Mouse (Mus musculus) heart, postnatal 0 days (tissue): ENCODE measurements around the gene Ccdc14.

ENCODE experiments used
- CTCF ChIP-seq: IDR thresholded peaks from 2 replicates; pipeline ENCODE4 v1.5.1; 2016; ENCODE audit warnings: antibody characterized with exemption, control low read depth, low read depth
- EP300 ChIP-seq: IDR thresholded peaks from 2 replicates; pipeline ENCODE4 v1.6.1; 2016; ENCODE audit warnings: antibody characterized with exemption, low read depth

DNA sequence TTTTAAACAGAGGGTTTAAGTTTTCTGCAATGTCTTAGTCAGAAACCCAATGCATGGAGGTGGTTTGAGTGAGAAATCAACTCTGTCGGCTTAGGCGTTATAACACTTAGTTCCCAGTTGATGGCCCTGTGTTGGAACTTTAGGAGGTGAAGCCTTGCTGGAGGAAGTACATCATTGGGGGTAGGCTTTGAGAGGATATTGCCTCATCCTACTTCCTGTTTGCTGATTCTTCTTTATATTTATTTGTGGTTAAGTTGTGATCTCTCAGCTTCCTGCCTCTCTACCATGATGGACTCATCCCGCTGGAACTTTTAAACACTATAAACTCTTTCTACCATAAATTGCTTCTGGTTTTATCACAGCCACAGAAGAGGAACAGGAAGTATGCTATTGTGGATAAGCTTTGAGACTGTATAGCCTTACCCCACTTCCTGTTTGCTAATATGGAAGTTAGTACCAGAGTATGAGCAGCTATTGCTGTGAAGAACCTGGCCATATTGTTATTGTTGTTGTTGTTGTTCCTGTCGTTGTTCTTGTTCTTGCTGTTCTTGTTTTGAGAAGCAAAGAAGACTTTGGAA is 48.3 kb downstream of the Ccdc14 start:
- TF ChIP-seq CTCF (no peak), EP300 (no peak)
